Mouse (Mus musculus): Measurements from ENCODE around the gene Vat1l.

The Vat1l gene

GRCm38 (mm10) chr8:114295749-114296067 is 90.3 kb downstream of the Vat1l start:
- in situ Hi-C loops (cut with MboI) = no loop called here

- in situ Hi-C loops (cut with MboI) = no loop called here
These were observed 92.8 kb downstream of the Vat1l start for GRCm38 (mm10) chr8:114298253-114298652.

GRCm38 (mm10) chr8:114300072-114300471 is 94.7 kb downstream of the Vat1l start:
- in situ Hi-C loops (cut with MboI) = no loop called here

GRCm38 (mm10) chr8:114306296-114306695 is 100.9 kb downstream of the Vat1l start:
- in situ Hi-C loops (cut with MboI) = no loop called here

- in situ Hi-C loops (cut with MboI) = no loop called here
These were observed 109.4 kb downstream of the Vat1l start for GRCm38 (mm10) chr8:114314669-114315325.

- in situ Hi-C loops (cut with MboI) = no loop called here
These were observed 112.7 kb downstream of the Vat1l start for GRCm38 (mm10) chr8:114318161-114318560.

- in situ Hi-C loops (cut with MboI) = no loop called here
These were observed 116.7 kb downstream of the Vat1l start for GRCm38 (mm10) chr8:114322096-114322495.

GRCm38 (mm10) chr8:114331928-114332327 is 126.5 kb downstream of the Vat1l start:
- in situ Hi-C loops (cut with MboI) = no loop called here

- in situ Hi-C loops (cut with MboI) = no loop called here
These were observed 127.5 kb downstream of the Vat1l start for GRCm38 (mm10) chr8:114332949-114333348.

GRCm38 (mm10) chr8:114335721-114336120 is 130.3 kb downstream of the Vat1l start:
- in situ Hi-C loops (cut with MboI) = no loop called here

- in situ Hi-C loops (cut with MboI) = no loop called here
These were observed 136.9 kb downstream of the Vat1l start for GRCm38 (mm10) chr8:114342276-114342675.

GRCm38 (mm10) chr8:114344789-114345188 is 139.4 kb downstream of the Vat1l start:
- in situ Hi-C loops (cut with MboI) = no loop called here

- in situ Hi-C loops (cut with MboI) = no loop called here
These were observed 140.6 kb downstream of the Vat1l start for GRCm38 (mm10) chr8:114346045-114346444.

GRCm38 (mm10) chr8:114351643-114352427 is 146.4 kb downstream of the Vat1l start:
- in situ Hi-C loops (cut with MboI) = no loop called here

- in situ Hi-C loops (cut with MboI) = no loop called here
These were observed 155.1 kb downstream of the Vat1l start for GRCm38 (mm10) chr8:114360506-114360905.

GRCm38 (mm10) chr8:114363167-114363566 is 157.8 kb downstream of the Vat1l start:
- in situ Hi-C loops (cut with MboI) = no loop called here

- in situ Hi-C loops (cut with MboI) = no loop called here
These were observed 158.2 kb downstream of the Vat1l start for GRCm38 (mm10) chr8:114363656-114364055.

GRCm38 (mm10) chr8:114369038-114369976 is 163.9 kb downstream of the Vat1l start:
- in situ Hi-C loops (cut with MboI) = no loop called here

- in situ Hi-C loops (cut with MboI) = no loop called here
These were observed 169.0 kb downstream of the Vat1l start for GRCm38 (mm10) chr8:114374390-114374789.

- in situ Hi-C loops (cut with MboI) = no loop called here
These were observed 178.8 kb downstream of the Vat1l start for GRCm38 (mm10) chr8:114384189-114384588.

- in situ Hi-C loops (cut with MboI) = no loop called here
These were observed 182.1 kb downstream of the Vat1l start for GRCm38 (mm10) chr8:114387494-114387893.
